Mouse (Mus musculus): ENCODE results near the gene Gm27021.

The Gm27021 gene

GRCm38 (mm10) chr8:120667561-120668373 lies at the start of gene Gm27021, which contains the start of gene Cox4i1:
Gene Gm27021 (minus strand): TSS chr8:120668079.
Gene Cox4i1 (plus strand): TSS chr8:120668222.
- DNase-seq (ENCODE audit: low spot score) = peak; percentile 81

DNA sequence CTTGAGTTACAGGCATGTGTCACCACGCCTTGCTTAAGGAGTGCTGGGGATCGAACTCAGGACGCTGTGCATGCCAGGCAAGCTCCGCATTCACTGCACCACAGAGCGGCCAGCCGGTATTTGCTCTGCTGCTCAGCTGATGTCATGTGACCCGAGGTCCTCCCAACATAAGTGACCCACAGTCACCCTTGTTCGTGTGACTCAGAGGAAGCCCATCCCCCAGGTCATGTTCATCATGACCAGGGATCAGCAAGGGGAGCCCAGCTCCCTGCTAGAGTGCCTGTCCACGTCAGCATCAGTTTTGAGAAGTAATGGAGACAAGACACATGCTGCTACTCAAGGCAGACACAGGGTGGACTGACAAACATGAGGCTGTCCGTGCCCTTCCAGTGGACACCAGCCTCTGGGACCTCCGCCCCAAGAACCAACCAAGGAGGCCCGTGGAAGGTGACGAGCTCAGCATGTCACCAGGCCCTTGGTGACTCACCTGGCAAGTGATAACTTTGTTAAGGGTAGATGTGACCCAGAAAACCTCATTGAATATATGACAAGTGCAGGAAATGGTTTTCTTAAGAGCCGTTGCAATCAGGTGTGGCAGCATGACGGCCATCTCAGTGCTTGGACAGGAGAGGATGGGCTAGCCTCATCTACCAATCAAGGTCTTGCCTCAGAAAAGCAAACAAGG lies 48.3 kb upstream of the Gm27021 start:
- DNase-seq (ENCODE audit: low spot score) = no peak

- no peak for DNase-seq (ENCODE audit: low spot score)
Measured at GRCm38 (mm10) chr8:120715200-120715599, 47.3 kb upstream of the Gm27021 start.

DNA sequence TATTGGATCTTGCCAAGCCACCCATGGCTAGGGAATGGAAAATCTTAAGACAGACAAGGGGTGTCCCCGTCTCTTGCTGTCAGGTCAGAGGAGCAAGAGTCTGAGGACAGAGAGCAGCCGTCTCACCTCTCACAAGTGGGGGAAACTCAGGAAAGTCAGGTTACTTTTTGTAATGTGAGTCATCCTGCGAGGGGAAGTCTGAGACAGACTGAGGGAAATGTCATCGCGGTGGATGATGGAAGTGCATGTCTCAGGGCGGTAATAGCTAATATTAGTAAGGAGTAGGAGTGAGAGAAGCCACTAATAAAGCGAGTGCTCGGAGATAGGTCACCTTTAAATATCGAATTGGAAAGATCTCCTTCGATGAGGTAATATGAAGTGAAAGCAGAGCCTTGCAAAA lies 41.3 kb upstream of the Gm27021 start:
- DNase-seq (ENCODE audit: low spot score) = no peak

GRCm38 (mm10) chr8:120706193-120706592 lies 38.3 kb upstream of the Gm27021 start:
- DNase-seq (ENCODE audit: low spot score) = no peak

- DNase-seq (ENCODE audit: low spot score) = no peak
Measured at GRCm38 (mm10) chr8:120705163-120705562, 37.3 kb upstream of the Gm27021 start.

DNA sequence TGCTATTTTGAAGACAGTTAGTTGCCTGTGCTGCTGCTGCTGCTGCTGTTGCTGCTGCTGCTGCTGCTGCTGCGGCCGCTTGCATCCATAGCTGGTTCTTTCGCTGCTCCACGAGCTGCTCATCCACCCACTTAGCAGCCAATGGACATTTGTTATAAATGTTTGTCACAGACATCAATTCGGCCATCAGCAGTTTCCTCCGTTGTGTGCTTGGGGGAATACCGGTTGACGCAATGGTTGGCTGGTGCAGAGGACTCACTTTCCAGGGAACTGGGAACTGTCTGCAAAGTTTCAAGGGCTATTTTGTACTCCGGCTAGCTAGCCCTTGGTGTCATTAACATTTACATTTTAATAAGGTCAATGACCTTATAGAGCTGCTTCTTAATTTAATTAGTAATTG lies 36.3 kb upstream of the Gm27021 start:
- DNase-seq (ENCODE audit: low spot score) = no peak

GRCm38 (mm10) chr8:120701758-120702465 lies 34.0 kb upstream of the Gm27021 start:
- no peak for DNase-seq (ENCODE audit: low spot score)

GRCm38 (mm10) chr8:120700053-120700452 lies 32.2 kb upstream of the Gm27021 start:
- no peak for DNase-seq (ENCODE audit: low spot score)

GRCm38 (mm10) chr8:120699565-120699964 lies 31.7 kb upstream of the Gm27021 start:
- DNase-seq (ENCODE audit: low spot score) = no peak

DNA sequence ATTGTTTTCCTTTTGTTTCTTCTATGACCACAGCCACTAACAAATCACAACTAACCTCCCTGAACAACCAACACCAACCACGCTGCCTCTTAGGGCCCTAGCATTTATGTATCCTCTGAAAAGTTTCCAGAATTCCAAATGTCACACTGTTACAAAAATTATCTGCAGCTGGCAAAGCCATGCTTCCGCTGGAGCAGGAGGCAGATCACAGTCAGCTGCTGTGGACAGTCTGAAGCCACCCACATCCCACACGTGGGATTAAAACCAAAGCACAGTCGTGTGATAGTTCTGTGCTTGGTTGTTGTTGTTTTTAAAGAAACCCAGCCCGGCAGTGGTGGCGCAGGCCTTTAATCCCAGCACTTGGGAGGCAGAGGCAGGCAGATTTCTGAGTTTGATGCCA lies 31.2 kb upstream of the Gm27021 start:
- DNase-seq (ENCODE audit: low spot score) = no peak

- DNase-seq (ENCODE audit: low spot score) = no peak
Measured at GRCm38 (mm10) chr8:120698426-120698825, 30.5 kb upstream of the Gm27021 start.

DNA sequence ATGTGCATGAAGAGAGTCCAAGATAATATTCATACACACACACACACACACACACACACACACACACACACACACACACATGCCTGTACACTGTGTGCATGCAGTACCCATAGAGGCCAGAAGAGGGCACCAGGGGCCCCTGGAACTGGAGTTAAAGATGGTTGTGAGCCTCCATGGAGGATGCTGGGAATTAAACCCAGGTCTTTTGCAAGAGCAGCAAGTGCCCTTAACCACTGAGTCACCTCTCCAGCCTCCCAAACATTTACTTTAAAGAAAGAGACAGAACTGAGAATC lies 30.0 kb upstream of the Gm27021 start:
- no peak for DNase-seq (ENCODE audit: low spot score)

DNA sequence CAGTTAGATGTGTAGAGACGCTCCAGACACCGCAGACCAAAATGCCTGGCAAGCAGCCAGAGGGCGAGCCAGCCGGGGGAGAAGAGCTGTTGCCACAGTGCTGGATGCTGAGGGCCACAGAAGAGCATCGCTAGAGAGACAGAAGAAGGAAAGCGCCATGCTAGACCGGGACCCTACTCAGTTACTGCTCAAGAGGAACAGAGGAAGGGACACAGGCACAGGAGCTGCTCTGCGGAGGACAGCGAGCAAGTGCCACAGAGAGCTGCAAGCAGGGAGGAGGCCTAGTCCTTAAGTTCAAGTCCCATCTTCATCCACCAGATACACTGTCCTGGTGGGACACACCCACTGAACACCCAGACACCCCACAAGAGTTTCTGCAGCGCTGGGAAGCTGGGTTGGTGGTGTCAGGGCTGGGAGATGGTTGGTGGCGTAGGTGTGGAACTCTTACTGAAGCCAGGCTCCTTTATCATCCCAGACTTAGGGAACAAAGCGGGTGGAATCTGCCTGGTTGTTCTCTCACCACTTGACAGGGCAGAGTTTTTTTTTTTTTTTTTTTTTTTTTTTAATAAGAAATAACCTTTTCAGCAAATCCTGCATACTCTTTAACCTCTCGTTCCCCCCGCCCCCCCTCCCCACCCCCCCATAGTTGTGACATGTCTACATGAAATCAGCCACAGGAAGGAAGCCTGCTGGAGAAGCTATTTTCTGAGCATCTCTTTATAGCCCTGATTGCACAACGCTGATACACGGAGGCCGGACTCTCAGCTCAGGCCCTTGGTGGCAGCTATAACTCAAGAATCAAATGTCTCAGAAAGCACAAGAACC lies 29.5 kb upstream of the Gm27021 start:
- DNase-seq (ENCODE audit: low spot score) = no peak

- no peak for DNase-seq (ENCODE audit: low spot score)
Measured at GRCm38 (mm10) chr8:120696401-120697153, 28.7 kb upstream of the Gm27021 start.

- no peak for DNase-seq (ENCODE audit: low spot score)
Measured at GRCm38 (mm10) chr8:120693861-120694493, 26.1 kb upstream of the Gm27021 start.

- DNase-seq (ENCODE audit: low spot score) = no peak
Measured at GRCm38 (mm10) chr8:120692934-120693333, 25.1 kb upstream of the Gm27021 start.

GRCm38 (mm10) chr8:120688511-120688910 lies 20.6 kb upstream of the Gm27021 start:
- DNase-seq (ENCODE audit: low spot score) = no peak

DNA sequence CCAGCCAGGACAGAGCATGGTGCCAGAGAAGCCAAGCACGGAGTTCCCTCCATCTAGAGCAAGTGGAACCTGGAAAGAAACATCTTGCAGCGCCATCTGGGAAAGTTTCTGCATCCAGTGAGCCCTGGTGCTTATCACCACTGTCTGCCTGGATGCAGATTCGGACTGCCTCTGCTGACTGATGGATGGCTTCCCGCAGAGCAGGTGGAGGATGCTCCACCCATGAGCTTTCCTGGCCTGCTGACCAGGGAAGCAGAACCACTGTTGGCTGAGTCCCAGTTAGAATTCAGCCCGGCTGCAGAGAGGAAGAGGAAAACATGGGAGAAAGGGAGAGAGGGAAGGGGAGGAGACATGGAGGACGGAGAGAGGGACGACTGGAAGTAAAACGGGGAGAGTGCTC lies 19.9 kb upstream of the Gm27021 start:
- no peak for DNase-seq (ENCODE audit: low spot score)

GRCm38 (mm10) chr8:120686576-120686975 lies 18.7 kb upstream of the Gm27021 start:
- no peak for DNase-seq (ENCODE audit: low spot score)

- DNase-seq (ENCODE audit: low spot score) = no peak
Measured at GRCm38 (mm10) chr8:120686051-120686450, 18.2 kb upstream of the Gm27021 start.
